In the genomic region with DNA sequence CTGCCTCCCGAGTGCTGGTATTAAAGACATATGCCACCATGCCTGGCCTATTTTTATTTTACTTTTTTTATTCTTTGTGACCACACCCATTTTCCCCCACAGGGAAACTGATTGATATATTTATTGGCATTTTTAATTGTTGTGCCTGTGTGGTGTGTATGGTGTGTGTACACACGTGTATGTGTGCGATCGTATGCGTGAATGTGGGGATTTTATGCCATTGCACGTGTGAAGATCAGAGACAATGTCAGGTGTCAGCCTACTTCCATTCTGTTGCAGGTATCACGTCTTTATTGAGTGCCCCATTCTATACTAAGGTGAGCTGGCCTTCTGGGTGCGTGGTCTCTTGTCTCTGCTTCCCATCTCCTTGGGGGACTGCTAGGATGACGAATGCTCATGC, we compare ENCODE assay signal across 32 mouse cellular contexts. TPM values are rescaled to one million over a fixed set of nuclear protein-coding genes. Genes with fewer than 3 reads are reported as not detected.
"Had no signal": no experiment of that assay in that cellular context is flagged by ENCODE, and none has a peak within 500 bp of the region (broad histone marks: within the 10 kb centered on the region; RNA-seq: fewer than 3 reads in every experiment).

No protein-coding gene starts in this region.

- H3K27ac ChIP-seq: gastrocnemius, adult 2 months; heart, adult 2 months; heart, embryonic 13.5 days; heart, embryonic 15.5 days; hindbrain, embryonic 13.5 days; hindbrain, embryonic 15.5 days; hindbrain, postnatal 0 days; intestine, embryonic 15.5 days; kidney, postnatal 0 days; left cerebral cortex, adult 2 months; limb, embryonic 10.5 days; limb, embryonic 12.5 days; liver, embryonic 13.5 days had no signal

- H3K36me3 ChIP-seq: heart, embryonic 13.5 days; heart, embryonic 15.5 days; hindbrain, embryonic 13.5 days; hindbrain, embryonic 15.5 days; intestine, embryonic 15.5 days; limb, embryonic 10.5 days; limb, embryonic 12.5 days; liver, embryonic 13.5 days had no signal

- H3K9me3 ChIP-seq: heart, embryonic 13.5 days; heart, embryonic 15.5 days; hindbrain, embryonic 13.5 days; hindbrain, embryonic 15.5 days; intestine, embryonic 15.5 days; limb, embryonic 10.5 days; limb, embryonic 12.5 days; liver, embryonic 13.5 days had no signal

- DNase-seq: gastrocnemius, adult 2 months; gastrocnemius, postnatal 10 days; gastrocnemius, postnatal 25 days; heart, adult 2 months; heart, postnatal 14 days; heart, postnatal 36 days; kidney, adult 18-20 months; kidney, adult 8-10 months; kidney, postnatal 14 days; kidney, postnatal 36 days; layer of hippocampus, adult 9-11 months; liver; liver, embryonic 13.5 days had no signal

- H3K4me3 ChIP-seq: gastrocnemius, adult 2 months; heart, adult 2 months; hindbrain, embryonic 13.5 days; hindbrain, embryonic 15.5 days; intestine, embryonic 15.5 days; left cerebral cortex, adult 2 months; limb, embryonic 10.5 days; limb, embryonic 12.5 days; liver, embryonic 13.5 days had no signal

- ATAC-seq: hindbrain, postnatal 0 days; intestine, embryonic 15.5 days; intestine, postnatal 0 days had no signal

- H3K27me3 ChIP-seq: hindbrain, embryonic 15.5 days; intestine, embryonic 15.5 days had no signal

- H3K4me1 ChIP-seq: hindbrain, embryonic 13.5 days; hindbrain, embryonic 15.5 days; intestine, embryonic 15.5 days; liver, embryonic 13.5 days had no signal

- H3K9ac ChIP-seq: hindbrain, embryonic 13.5 days; hindbrain, embryonic 15.5 days; intestine, embryonic 15.5 days; limb, embryonic 12.5 days; liver, embryonic 13.5 days had no signal

- H3K4me2 ChIP-seq: hindbrain, embryonic 13.5 days; hindbrain, embryonic 15.5 days; intestine, embryonic 15.5 days; limb, embryonic 12.5 days; liver, embryonic 11.5 days; liver, embryonic 13.5 days had no signal

RNA-seq across cellular contexts. Expression of a gene that starts 0.9 kb away (rescaled TPM):
- total RNA-seq: gastrocnemius, adult 2 months; gastrocnemius, postnatal 25 days; granulocyte monocyte progenitor cell, adult 5-6 weeks; hindbrain, postnatal 0 days; layer of hippocampus, adult 18-20 months; layer of hippocampus, adult 8-10 months; layer of hippocampus, postnatal 25 days; left cerebral cortex, adult 2 months; left cerebral cortex, postnatal 14 days; left cerebral cortex, postnatal 36 days had no signal
- polyA plus RNA-seq: hindbrain, embryonic 13.5 days; hindbrain, postnatal 0 days; kidney, embryonic 14.5 days had no signal
